Mouse (Mus musculus) spleen, embryonic (tissue): ENCODE measurements around the gene Skor1.

Experiments
- CTCF ChIA-PET: fragments of 350-600 bp; sonication (Branson Sonifier 250); formaldehyde crosslinking; loops from one replicate; lab custom pipeline; 2022; lab: Charles Lee

Skor1 gene

DNA sequence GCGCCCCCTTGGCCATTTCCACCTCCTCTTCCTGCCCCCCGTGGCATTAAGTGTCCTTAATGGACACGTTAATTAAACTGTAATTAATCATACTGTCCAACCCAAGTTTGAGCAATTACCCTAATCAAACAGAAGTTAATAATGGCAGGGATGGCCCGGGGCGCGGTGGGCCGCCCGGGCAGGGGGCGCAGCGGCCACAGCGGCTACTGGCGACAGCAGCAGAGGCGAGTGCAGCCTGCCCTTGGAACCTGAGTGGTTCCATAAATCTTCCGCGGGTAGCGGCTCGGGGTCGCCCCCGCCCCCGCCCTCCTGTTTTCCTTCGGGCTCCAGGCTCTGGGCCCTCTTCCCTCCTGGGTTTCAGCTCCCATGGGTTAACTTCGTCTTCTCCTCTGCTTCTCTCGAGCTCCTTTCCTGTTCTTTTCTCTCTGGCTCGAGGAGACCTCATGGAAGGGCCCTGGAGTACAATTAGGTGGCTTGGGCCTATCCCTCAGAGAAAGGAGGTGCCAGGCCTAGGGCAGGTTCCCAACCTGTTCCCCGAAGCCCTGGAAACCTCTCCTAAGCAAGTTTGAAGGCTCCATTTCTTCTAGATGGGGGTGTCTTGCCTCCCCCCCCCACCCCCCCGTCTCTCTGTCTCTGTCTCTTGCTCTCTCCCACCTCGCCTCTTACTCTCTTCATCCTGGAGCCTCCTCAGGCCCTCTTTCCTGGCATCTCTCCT lies 1.5 kb upstream of the Skor1 start:
- CTCF ChIA-PET = no interaction called here

- CTCF ChIA-PET = no interaction called here
These were observed 608 bp upstream of the Skor1 start for GRCm38 (mm10) chr9:63149372-63149766.

GRCm38 (mm10) chr9:63147786-63148409 lies 863 bp downstream of the Skor1 start:
- CTCF ChIA-PET = no interaction called here

DNA sequence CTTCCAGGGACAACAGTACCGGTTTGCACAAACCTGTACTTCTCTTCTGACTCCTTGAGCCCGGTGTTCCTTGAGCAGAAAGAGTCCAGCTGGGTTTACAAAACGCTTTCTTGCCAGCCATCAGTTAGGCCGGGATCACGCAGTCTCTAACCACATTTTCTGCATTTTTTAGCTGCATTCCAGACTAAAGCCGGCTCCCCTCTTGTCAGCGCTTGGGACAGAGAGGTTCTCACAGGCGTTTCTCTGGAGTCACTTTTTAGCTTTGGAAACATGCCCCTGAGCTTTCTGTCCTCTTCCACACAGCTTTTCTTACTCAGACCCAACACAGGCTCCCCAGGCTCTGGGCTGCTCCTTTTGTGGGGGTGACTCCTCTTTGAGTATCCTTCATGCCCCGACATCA lies 1.5 kb downstream of the Skor1 start:
- CTCF ChIA-PET = no interaction called here

DNA sequence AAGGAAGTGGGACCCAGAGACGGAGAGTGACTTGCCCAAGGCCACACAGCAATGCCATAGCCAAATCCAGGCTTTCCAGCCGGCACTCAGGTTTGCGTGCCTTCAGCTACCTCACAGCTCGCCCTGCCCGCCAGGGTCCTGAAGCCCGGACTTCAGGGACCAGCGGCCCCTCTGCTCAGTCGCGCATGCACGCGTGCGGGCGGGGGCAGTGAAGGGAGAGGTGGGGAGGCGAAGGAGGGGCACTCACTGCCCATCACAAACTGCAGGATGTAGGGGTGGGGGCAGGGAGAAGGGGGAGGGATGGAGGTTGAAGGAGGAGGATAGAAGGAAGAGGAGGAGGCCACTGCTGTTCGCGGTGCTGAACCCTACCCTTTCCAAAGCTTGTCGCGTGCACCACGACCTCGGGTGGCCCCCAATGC lies 1.9 kb downstream of the Skor1 start:
- CTCF ChIA-PET = no interaction called here

- CTCF ChIA-PET = interaction anchor here (0.5 kb wide), 1 partner anchor 33 kb away, joined by 3 read pairs; no protein-coding TSS in a partner anchor
These were observed 2.5 kb downstream of the Skor1 start for GRCm38 (mm10) chr9:63146126-63146855.

GRCm38 (mm10) chr9:63145249-63146125 lies 3.3 kb downstream of the Skor1 start:
- CTCF ChIA-PET = interaction anchor here (0.6 kb wide), 1 partner anchor 176 kb away, joined by 3 read pairs; no protein-coding TSS in a partner anchor

- CTCF ChIA-PET = interaction anchor here (0.6 kb wide), 1 partner anchor 177 kb away, joined by 3 read pairs; no protein-coding TSS in a partner anchor
These were observed 4.1 kb downstream of the Skor1 start for GRCm38 (mm10) chr9:63144502-63145248.

GRCm38 (mm10) chr9:63143641-63144501 lies 4.9 kb downstream of the Skor1 start:
- CTCF ChIA-PET = no interaction called here

DNA sequence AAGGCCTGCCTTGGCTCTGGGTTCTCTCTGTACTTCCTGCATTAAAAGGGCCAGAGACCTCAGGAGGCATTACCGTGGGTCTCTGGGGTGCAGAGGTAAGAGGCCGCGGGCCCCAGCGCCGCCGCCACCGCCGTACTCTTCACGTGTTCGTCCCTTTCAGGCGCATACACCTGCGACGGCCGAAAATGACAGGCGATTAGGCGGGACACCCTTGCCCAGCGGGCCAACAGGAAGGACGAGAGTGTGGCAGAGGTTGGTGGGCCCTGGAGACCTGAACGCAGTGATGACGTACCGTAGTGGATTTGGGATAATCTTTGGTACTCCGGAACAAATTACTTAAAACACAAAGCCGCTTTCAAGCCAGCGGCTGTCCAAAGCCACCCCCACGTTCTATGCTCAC lies 5.5 kb downstream of the Skor1 start:
- CTCF ChIA-PET = no interaction called here

DNA sequence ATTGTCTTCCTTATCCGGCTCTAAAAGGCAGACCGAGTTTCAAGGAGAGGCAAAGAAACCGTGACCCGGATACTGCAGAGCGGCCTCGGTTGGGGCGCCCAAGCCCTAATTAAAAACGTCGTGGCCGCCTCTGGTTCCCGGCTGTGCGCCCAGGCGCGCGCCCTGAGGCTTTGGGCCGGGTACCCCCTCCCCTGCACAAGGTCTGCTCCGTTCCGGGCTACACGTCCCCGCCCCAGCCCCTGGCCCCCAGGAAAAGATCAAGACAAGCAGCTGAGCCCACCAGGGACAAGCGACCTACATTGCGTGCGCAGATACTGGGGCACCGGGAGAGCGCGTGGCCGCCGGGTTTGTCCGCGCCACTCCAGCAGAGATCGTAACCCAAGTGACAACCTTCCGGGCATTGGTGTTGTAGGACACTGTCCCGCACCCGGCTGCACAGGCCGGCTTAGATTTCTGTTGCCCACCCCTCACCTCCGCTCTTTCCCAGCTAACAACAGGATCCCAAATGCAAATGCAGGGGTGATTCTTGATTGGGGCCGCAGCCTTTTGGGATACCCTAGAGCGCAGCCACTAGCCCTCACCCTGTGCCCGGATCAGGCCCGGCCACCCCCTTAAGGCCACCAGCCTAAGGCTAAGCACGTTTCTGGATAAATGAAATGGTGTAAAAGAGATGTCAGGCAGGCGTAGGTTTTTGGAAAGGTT lies 6.3 kb downstream of the Skor1 start:
- CTCF ChIA-PET = no interaction called here

DNA sequence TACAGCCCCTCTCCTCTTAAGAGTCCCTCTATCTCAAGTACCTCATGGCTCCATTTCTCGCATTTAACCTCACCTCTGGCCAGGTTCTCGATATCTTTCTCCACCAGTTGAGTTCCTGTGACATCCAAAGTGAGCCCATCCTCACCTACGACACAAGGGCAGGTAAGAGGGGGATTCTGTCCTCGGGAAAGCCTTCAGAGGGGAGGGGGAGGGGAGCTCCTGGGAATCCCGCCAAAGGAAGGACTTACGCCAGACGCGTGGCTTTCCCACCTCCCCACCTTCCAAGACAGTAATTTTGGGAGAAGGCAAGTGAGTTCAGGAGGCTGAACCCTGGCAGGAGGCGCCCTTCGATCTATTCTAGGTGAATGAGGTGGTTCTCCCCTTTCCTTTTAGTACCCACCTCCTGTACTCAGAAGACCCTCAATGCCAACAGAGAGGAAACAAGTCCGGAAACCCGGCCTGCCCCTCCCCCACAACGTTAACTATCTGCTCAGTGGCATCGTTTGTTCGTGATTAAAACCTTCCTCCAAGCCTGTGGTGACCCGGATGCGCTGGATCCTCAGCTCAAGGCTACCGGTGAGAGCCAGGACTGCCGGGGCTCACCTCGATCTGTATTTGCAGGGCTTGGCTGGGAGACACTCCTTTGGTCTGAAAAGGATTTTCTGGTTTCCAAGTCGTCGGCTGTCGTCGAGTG lies 7.0 kb downstream of the Skor1 start:
- CTCF ChIA-PET = no interaction called here

DNA sequence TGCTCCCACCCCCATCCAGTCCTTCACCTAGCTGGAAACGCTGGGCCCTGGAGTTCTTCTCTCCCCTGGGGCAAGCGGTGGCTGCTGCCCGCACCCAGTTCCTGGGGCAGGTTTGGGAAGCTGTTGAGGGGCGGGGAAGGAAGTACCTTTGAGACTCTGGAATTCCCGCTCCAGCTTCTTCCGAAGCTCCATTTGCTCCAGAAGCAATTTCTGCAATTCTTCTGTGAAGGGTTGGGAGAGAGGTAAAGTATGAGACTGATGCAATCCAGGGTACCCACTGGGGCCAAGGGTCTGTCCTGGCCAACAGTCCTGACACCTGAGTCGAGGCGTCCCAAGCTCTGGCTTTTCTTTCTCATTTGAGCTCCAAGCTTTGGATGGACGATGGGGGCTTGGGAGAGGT lies 8.6 kb downstream of the Skor1 start:
- CTCF ChIA-PET = interaction anchor here (0.5 kb wide), 1 partner anchor 461 kb away, joined by 5 read pairs; no protein-coding TSS in a partner anchor

GRCm38 (mm10) chr9:63139661-63140060 lies 9.1 kb downstream of the Skor1 start:
- CTCF ChIA-PET = interaction anchor here (0.5 kb wide), 1 partner anchor 462 kb away, joined by 5 read pairs; no protein-coding TSS in a partner anchor

- CTCF ChIA-PET = no interaction called here
These were observed 10.2 kb downstream of the Skor1 start for GRCm38 (mm10) chr9:63138481-63138967.

DNA sequence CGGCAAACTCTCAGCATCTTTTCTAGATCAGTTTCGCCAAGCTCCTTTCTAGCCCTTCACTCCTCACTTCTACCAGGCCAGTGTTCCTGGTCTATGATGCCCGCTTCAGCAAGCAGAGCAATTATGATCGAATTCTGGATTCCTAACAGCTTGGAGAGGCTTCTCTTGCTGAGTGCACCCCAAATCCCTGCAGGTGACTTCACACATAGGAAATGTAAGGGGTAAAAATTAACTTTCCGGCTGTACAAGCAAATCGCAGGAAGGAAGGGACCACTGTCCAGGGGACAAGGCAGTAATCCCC lies 11.2 kb downstream of the Skor1 start:
- CTCF ChIA-PET = no interaction called here

GRCm38 (mm10) chr9:63136756-63137614 lies 11.8 kb downstream of the Skor1 start:
- CTCF ChIA-PET = interaction anchor here (0.6 kb wide), 1 partner anchor 336 kb away, joined by 3 read pairs; no protein-coding TSS in a partner anchor
